Mouse (Mus musculus) lung, adult 2 months (tissue): ENCODE data around the gene Alkbh8.
"Not testable (repeated sequence)": the region's sequence is repeated elsewhere in the genome, so short reads cannot be mapped to it uniquely, and the experiment has no call there.

Experiments used
- CTCF ChIP-seq: fragments of 200-500 bp; IDR thresholded peaks from 2 replicates; pipeline ENCODE4 v1.5.1; 2011; ENCODE audit warnings: mild to moderate bottlenecking, low read length, control low read depth; ENCODE audit not compliant: insufficient read depth
- POLR2A ChIP-seq: fragments of 200-500 bp; IDR thresholded peaks from 2 replicates; pipeline ENCODE4 v1.6.1; 2011; ENCODE audit warnings: low read depth, mild to moderate bottlenecking, control low read depth, low read length, borderline replicate concordance; ENCODE audit errors: extremely low read depth

GRCm38 (mm10) chr9:3439555-3440300 is 104.8 kb downstream of the Alkbh8 start:
- not testable (repeated sequence) for TF ChIP-seq POLR2A, CTCF
